Mouse (Mus musculus) liver, adult 2 months (tissue): ENCODE results near the gene Stox2. TPM values are rescaled to one million over a fixed set of nuclear protein-coding genes. Genes with fewer than 3 reads are reported as not detected.

Experiments
- DNase-seq: peaks from one replicate; pipeline ENCODE4 v3.0.0-alpha.2; 2011; ENCODE audit warnings: low read depth, low spot score; ENCODE audit errors: extremely low read depth
- H3K27ac ChIP-seq: fragments of 200-500 bp; replicated peaks from 2 replicates; pipeline ENCODE4 v1.5.1; 2012; ENCODE audit warnings: low read depth, mild to moderate bottlenecking, control low read depth, inconsistent platforms, low read length; ENCODE audit not compliant: insufficient read depth
- H3K27me3 ChIP-seq: fragments of 200-500 bp; 2 replicates; pipeline ENCODE4 v1.6.1; 2012; ENCODE audit warnings: mild to moderate bottlenecking, moderate library complexity, low read length, inconsistent platforms; ENCODE audit not compliant: control insufficient read depth, insufficient read depth
- H3K36me3 ChIP-seq: fragments of 200-500 bp; 2 replicates; pipeline ENCODE4 v1.6.1; 2012; ENCODE audit warnings: low read length, inconsistent platforms; ENCODE audit not compliant: control insufficient read depth, insufficient read depth
- H3K4me1 ChIP-seq: fragments of 200-500 bp; 2 replicates; pipeline ENCODE4 v1.6.1; 2011; ENCODE audit warnings: low read length; ENCODE audit not compliant: control insufficient read depth, insufficient read depth
- H3K4me3 ChIP-seq: fragments of 200-500 bp; 2 replicates; pipeline ENCODE4 v1.5.1; 2011; ENCODE audit warnings: low read depth, mild to moderate bottlenecking, control low read depth, low read length, moderate library complexity; ENCODE audit not compliant: insufficient read depth
- H3K79me2 ChIP-seq: fragments of 200-500 bp; 2 replicates; pipeline ENCODE4 v1.6.1; 2012; ENCODE audit warnings: inconsistent platforms, mild to moderate bottlenecking, low read length, moderate library complexity; ENCODE audit not compliant: control insufficient read depth, insufficient read depth
- H3K9ac ChIP-seq: fragments of 200-500 bp; 2 replicates; pipeline ENCODE4 v1.6.1; 2012; ENCODE audit warnings: low read depth, mild to moderate bottlenecking, control low read depth, inconsistent platforms, low read length
- CTCF ChIP-seq: fragments of 200-500 bp; IDR thresholded peaks from 2 replicates; pipeline ENCODE4 v1.5.1; 2011; ENCODE audit warnings: low read depth, low read length, control low read depth
- POLR2A ChIP-seq: fragments of 200-500 bp; IDR thresholded peaks from 2 replicates; pipeline ENCODE4 v1.6.1; 2011; ENCODE audit warnings: low read length, control low read depth; ENCODE audit not compliant: insufficient read depth; ENCODE audit errors: extremely low read depth
- WGBS: fragments of 180-500 bp; shearing (Covaris S2); methylation state at CpG from one replicate; pipeline ENCODE4 v1.1.7; 2018; 5-methylcytosine and 5-hydroxymethylcytosine counted together
- polyA plus RNA-seq: library from polyadenylated mRNA; depleted of rRNA; stranded (reverse); fragments of >200 nt; gene quantifications from 2 replicates; pipeline ENCODE4 v1.2.3, GENCODE M21; 2012
- total RNA-seq: library from RNA; depleted of rRNA; stranded (reverse); fragments of >200 nt; gene quantifications from 2 replicates; pipeline ENCODE4 v1.2.3, GENCODE M21; 2014

Gene Stox2
- total and polyA plus RNA-seq, 2 experiments, result 0.26 to 1.0 TPM

GRCm38 (mm10) chr8:47241421-47242078, 204.6 kb downstream of the Stox2 start:
- 85% methylated on average over 13 of the region's 13 CpGs for WGBS
- H3K27me3 ChIP-seq, result no peaks in the 10 kb centered on the region
- TF ChIP-seq CTCF, result no peak
- TF ChIP-seq POLR2A, result no peak
- no peak overlapping the region for H3K9ac ChIP-seq
- H3K4me3 ChIP-seq, result no peak overlapping the region
- DNase-seq, result no peak
- H3K27ac ChIP-seq, result no peak overlapping the region
- no peaks in the 10 kb centered on the region; the same call in 1 of the 2 replicates for H3K79me2 ChIP-seq
- peaks cover 7% of the 10 kb centered on the region; the same call in 1 of the 2 replicates for H3K4me1 ChIP-seq
- H3K36me3 ChIP-seq, result no peaks in the 10 kb centered on the region

- no peak overlapping the region for H3K4me3 ChIP-seq
- H3K4me1 ChIP-seq, result peaks cover 7% of the 10 kb centered on the region; the same call in 1 of the 2 replicates
- TF ChIP-seq CTCF (no peak), POLR2A (no peak)
- H3K79me2 ChIP-seq, result no peaks in the 10 kb centered on the region; the same call in 1 of the 2 replicates
- no peak for DNase-seq
- H3K27ac ChIP-seq, result no peak overlapping the region
- H3K27me3 ChIP-seq, result no peaks in the 10 kb centered on the region
- H3K9ac ChIP-seq, result no peak overlapping the region
- H3K36me3 ChIP-seq, result no peaks in the 10 kb centered on the region
- WGBS, result 98% methylated on average over 4 of the region's 4 CpGs
Measured at GRCm38 (mm10) chr8:47240871-47241270, 205.3 kb downstream of the Stox2 start.

- TF ChIP-seq POLR2A (no peak), CTCF (no peak)
- H3K9ac ChIP-seq, result no peak overlapping the region
- no peak for DNase-seq
- 90% methylated on average over 7 of the region's 7 CpGs for WGBS
- H3K27ac ChIP-seq, result no peak overlapping the region
- no peaks in the 10 kb centered on the region for H3K27me3 ChIP-seq
- H3K36me3 ChIP-seq, result no peaks in the 10 kb centered on the region
- peaks cover 7% of the 10 kb centered on the region; the same call in 1 of the 2 replicates for H3K4me1 ChIP-seq
- no peaks in the 10 kb centered on the region; the same call in 1 of the 2 replicates for H3K79me2 ChIP-seq
- no peak overlapping the region for H3K4me3 ChIP-seq
Measured at GRCm38 (mm10) chr8:47240266-47240665, 205.9 kb downstream of the Stox2 start.

GRCm38 (mm10) chr8:47232081-47232480, 214.1 kb downstream of the Stox2 start:
- no peak for DNase-seq
- Histone ChIP-seq H3K4me1 (no peaks in the 10 kb centered on the region), H3K9ac (no peak overlapping the region), H3K36me3 (no peaks in the 10 kb centered on the region), H3K4me3 (no peak overlapping the region), H3K27me3 (no peaks in the 10 kb centered on the region), H3K79me2 (no peaks in the 10 kb centered on the region), H3K27ac (no peak overlapping the region)
- WGBS, result 93% methylated on average over 3 of the region's 3 CpGs
- TF ChIP-seq CTCF (no peak), POLR2A (no peak)

- DNase-seq, result no peak
- Histone ChIP-seq H3K4me3 (no peak overlapping the region), H3K27ac (no peak overlapping the region), H3K79me2 (no peaks in the 10 kb centered on the region), H3K9ac (no peak overlapping the region), H3K4me1 (no peaks in the 10 kb centered on the region), H3K27me3 (no peaks in the 10 kb centered on the region), H3K36me3 (no peaks in the 10 kb centered on the region)
- TF ChIP-seq POLR2A, result no peak
- no peak for TF ChIP-seq CTCF
- 90% methylated on average over 5 of the region's 5 CpGs for WGBS
Measured at GRCm38 (mm10) chr8:47230057-47230456, 216.1 kb downstream of the Stox2 start.

GRCm38 (mm10) chr8:47221851-47222250, 224.3 kb downstream of the Stox2 start:
- H3K27me3 ChIP-seq, result no peaks in the 10 kb centered on the region
- H3K9ac ChIP-seq, result no peak overlapping the region
- no peak for DNase-seq
- no peak overlapping the region for H3K27ac ChIP-seq
- H3K79me2 ChIP-seq, result no peaks in the 10 kb centered on the region
- no peak overlapping the region for H3K4me3 ChIP-seq
- 89% methylated on average over 5 of the region's 5 CpGs for WGBS
- TF ChIP-seq CTCF (no peak), POLR2A (no peak)
- no peaks in the 10 kb centered on the region for H3K36me3 ChIP-seq
- H3K4me1 ChIP-seq, result no peaks in the 10 kb centered on the region
